Mouse (Mus musculus) liver, embryonic 11.5 days (tissue): Measurements from ENCODE around the gene Tubb2b. TPM values are rescaled to one million over a fixed set of nuclear protein-coding genes. Genes with fewer than 3 reads are reported as not detected.

Experiments used
- ATAC-seq: fragments of 200-750 bp; cut with Nextera tagmentation; replicated peaks from 2 replicates; pipeline ENCODE4 v1.8.0; 2017; ENCODE audit warnings: moderate number of reproducible peaks, mild to moderate bottlenecking, moderate TSS enrichment, moderate library complexity; ENCODE audit not compliant: low FRiP score
- DNase-seq: peaks from one replicate; pipeline ENCODE4 v3.0.0-alpha.2; 2017; ENCODE audit warnings: low spot score
- H3K27ac ChIP-seq: fragments of 300-500 bp; sonication (generic); 2 replicates; pipeline ENCODE4 v1.5.1; 2014; ENCODE audit warnings: mild to moderate bottlenecking, low read depth, low read length, control low read depth
- H3K27me3 ChIP-seq: fragments of 300-500 bp; sonication (generic); replicated peaks from 2 replicates; pipeline ENCODE4 v1.6.1; 2014; ENCODE audit warnings: low read length, mixed read lengths; ENCODE audit not compliant: control insufficient read depth, insufficient read depth
- H3K36me3 ChIP-seq: fragments of 300-500 bp; sonication (generic); 2 replicates; pipeline ENCODE4 v1.6.1; 2014; ENCODE audit warnings: mild to moderate bottlenecking, low read length, moderate library complexity, mixed read lengths; ENCODE audit not compliant: control insufficient read depth, insufficient read depth
- H3K4me1 ChIP-seq: fragments of 300-500 bp; sonication (generic); replicated peaks from 2 replicates; pipeline ENCODE4 v1.6.1; 2014; ENCODE audit warnings: low read length, mixed read lengths; ENCODE audit not compliant: control insufficient read depth, insufficient read depth
- H3K4me2 ChIP-seq: fragments of 300-500 bp; sonication (generic); 2 replicates; pipeline ENCODE4 v1.6.1; 2014; ENCODE audit warnings: mild to moderate bottlenecking, control low read depth, moderate library complexity
- H3K4me3 ChIP-seq: fragments of 300-500 bp; sonication (generic); 2 replicates; pipeline ENCODE4 v1.5.1; 2014; ENCODE audit warnings: low read depth, low read length, control low read depth
- H3K9ac ChIP-seq: fragments of 300-500 bp; sonication (generic); 2 replicates; pipeline ENCODE4 v1.6.1; 2014; ENCODE audit warnings: low read depth, low read length, control low read depth
- H3K9me3 ChIP-seq: fragments of 300-500 bp; sonication (generic); 2 replicates; pipeline ENCODE4 v1.6.1; 2016; ENCODE audit warnings: low read length, inconsistent platforms, mixed read lengths; ENCODE audit not compliant: control insufficient read depth
- WGBS: fragments of 180-500 bp; shearing (Covaris S2); extraction: QIAGEN DNeasy Blood & Tissue Kit; methylation state at CpG from one replicate; pipeline ENCODE4 v1.1.7; 2014; 5-methylcytosine and 5-hydroxymethylcytosine counted together
- polyA plus RNA-seq: library from polyadenylated mRNA; unstranded; fragments of >200 nt; fragmentation: Nextera tagmentation; extraction: Ambion mirVana; gene quantifications from 2 replicates; pipeline ENCODE4 v1.2.1, GENCODE M21; 2014

Gene Tubb2b
- polyA plus RNA-seq, 1 experiment from 2014 or later = 7.7 TPM

DNA sequence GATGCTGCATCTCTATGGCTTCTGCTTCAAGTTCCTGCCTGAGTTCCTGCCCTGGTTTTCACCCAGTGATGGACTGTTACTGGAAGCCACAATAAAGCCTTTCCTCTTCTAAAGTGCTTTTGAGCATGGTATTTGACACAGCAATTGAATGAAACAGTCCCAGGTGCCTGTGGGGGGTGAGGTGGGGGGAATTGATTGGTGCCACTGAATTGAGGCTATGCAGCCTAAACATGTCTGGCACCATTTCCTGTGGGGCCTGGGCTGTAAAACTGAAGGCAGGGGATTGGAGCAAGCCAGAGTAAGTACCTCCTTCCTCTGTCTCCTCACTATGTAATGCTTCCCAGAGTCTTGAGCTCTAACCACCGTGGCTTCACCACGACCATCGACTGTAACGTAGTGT lies 15.6 kb downstream of the Tubb2b start:
- no peak overlapping the region for H3K27ac ChIP-seq
- no peak overlapping the region for H3K9ac ChIP-seq
- no peaks in the 10 kb centered on the region for H3K36me3 ChIP-seq
- no peak overlapping the region for H3K4me3 ChIP-seq
- H3K4me2 ChIP-seq = no peak overlapping the region
- no peaks in the 10 kb centered on the region for H3K9me3 ChIP-seq
- 58% methylated on average over 4 of the region's 4 CpGs for WGBS
- DNase-seq = no peak
- ATAC-seq = no peak
- H3K27me3 ChIP-seq = no peaks in the 10 kb centered on the region
- H3K4me1 ChIP-seq = peaks cover 26% of the 10 kb centered on the region

GRCm38 (mm10) chr13:34113086-34113485 lies 17.2 kb downstream of the Tubb2b start:
- WGBS = 84% methylated on average over 3 of the region's 3 CpGs
- no peak overlapping the region for H3K9ac ChIP-seq
- H3K4me3 ChIP-seq = no peak overlapping the region
- H3K36me3 ChIP-seq = no peaks in the 10 kb centered on the region
- H3K27me3 ChIP-seq = no peaks in the 10 kb centered on the region
- ATAC-seq = no peak
- H3K27ac ChIP-seq = no peak overlapping the region
- peaks cover 18% of the 10 kb centered on the region for H3K4me1 ChIP-seq
- H3K4me2 ChIP-seq = no peak overlapping the region
- H3K9me3 ChIP-seq = no peaks in the 10 kb centered on the region
- DNase-seq = no peak

DNA sequence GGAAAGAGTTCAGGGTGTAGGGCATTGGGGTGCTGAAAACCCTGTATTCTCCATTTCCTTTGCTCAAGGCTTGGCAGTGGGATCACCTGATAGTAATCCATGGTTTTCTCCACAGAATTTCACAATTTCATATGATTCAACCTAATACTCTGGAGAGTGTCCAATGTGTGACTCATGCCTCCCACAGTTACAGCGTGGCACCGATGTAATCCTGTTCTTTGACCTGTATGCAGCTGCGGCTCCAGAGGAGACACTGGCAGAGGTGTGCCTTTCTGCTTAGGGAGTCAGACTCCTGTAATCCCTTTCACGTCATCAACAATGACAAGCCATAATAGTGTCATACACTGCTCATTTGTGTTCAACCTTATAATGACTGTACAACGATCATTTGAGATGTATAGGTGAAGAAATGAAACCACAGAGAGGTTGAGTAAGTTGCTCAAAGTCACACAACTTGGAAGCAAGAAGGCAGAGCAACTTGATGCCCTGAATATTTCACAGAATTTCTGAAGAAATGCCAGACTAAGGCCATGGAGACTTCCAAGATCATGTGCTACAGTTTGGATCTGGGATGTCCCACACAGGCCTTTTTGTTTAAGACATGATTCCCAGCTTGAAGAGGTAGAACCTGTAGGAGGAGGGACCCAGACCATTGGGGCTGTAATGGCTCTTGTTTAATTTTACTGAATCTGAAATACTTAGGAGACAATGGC lies 17.7 kb downstream of the Tubb2b start:
- Histone ChIP-seq H3K4me2 (no peak overlapping the region), H3K4me1 (peaks cover 18% of the 10 kb centered on the region), H3K4me3 (no peak overlapping the region), H3K9ac (no peak overlapping the region), H3K9me3 (no peaks in the 10 kb centered on the region), H3K36me3 (no peaks in the 10 kb centered on the region), H3K27me3 (no peaks in the 10 kb centered on the region), H3K27ac (no peak overlapping the region)
- ATAC-seq = no peak
- DNase-seq = no peak
- 77% methylated on average over 5 of the region's 5 CpGs for WGBS

GRCm38 (mm10) chr13:34111878-34112277 lies 18.4 kb downstream of the Tubb2b start:
- no peaks in the 10 kb centered on the region for H3K27me3 ChIP-seq
- no peaks in the 10 kb centered on the region for H3K36me3 ChIP-seq
- H3K4me2 ChIP-seq = no peak overlapping the region
- no peak for ATAC-seq
- 74% methylated on average over 3 of the region's 3 CpGs for WGBS
- DNase-seq = no peak
- no peak overlapping the region for H3K4me3 ChIP-seq
- H3K27ac ChIP-seq = no peak overlapping the region
- H3K9ac ChIP-seq = no peak overlapping the region
- peaks cover 18% of the 10 kb centered on the region for H3K4me1 ChIP-seq
- H3K9me3 ChIP-seq = no peaks in the 10 kb centered on the region

- WGBS = 69% methylated on average over 5 of the region's 5 CpGs
- Histone ChIP-seq H3K4me1 (peaks cover 10% of the 10 kb centered on the region), H3K36me3 (no peaks in the 10 kb centered on the region), H3K4me3 (no peak overlapping the region), H3K4me2 (no peak overlapping the region), H3K27me3 (no peaks in the 10 kb centered on the region), H3K9me3 (no peaks in the 10 kb centered on the region), H3K27ac (no peak overlapping the region), H3K9ac (no peak overlapping the region)
- DNase-seq (no peak), ATAC-seq (no peak)
These were observed 19.2 kb downstream of the Tubb2b start for GRCm38 (mm10) chr13:34111019-34111418.

- no peak for ATAC-seq
- H3K27ac ChIP-seq = no peak overlapping the region
These were observed 20.6 kb downstream of the Tubb2b start for GRCm38 (mm10) chr13:34109677-34110058.

DNA sequence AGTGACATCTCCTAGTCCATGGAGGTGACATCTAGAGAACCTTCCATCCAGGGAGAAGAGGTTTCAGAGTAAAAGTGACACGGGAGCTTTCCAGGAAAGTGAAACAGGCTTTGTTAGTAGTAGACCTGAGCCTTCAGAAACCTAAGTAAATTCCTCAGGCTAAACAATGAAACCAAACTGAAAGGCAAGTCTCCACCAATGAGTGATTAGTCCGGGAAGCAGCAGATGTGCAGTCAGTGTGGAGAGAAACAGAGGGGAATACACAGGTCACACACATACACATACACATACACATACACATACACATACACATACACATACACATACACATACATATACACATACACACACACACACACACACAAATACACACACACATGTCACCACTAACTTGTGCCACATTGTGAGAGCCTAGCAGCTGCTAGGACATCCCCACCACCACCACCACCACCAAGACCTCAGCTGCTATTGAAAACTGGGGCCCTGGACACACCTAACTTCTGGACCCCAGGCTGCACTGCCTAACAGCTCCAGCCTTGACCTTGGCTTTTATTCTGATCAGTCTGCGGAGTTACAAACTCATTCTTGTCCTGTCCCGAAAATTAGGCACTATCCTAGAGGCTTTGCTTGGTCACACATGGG lies 21.1 kb downstream of the Tubb2b start:
- no peaks in the 10 kb centered on the region for H3K27me3 ChIP-seq
- DNase-seq (no peak), ATAC-seq (no peak)
- WGBS = 73% methylated on average over 4 of the region's 4 CpGs
- H3K4me1 ChIP-seq = no peaks in the 10 kb centered on the region; the same call in 1 of the 2 replicates
- no peak overlapping the region for H3K4me3 ChIP-seq
- no peak overlapping the region for H3K9ac ChIP-seq
- no peaks in the 10 kb centered on the region for H3K9me3 ChIP-seq
- no peak overlapping the region for H3K4me2 ChIP-seq
- H3K36me3 ChIP-seq = no peaks in the 10 kb centered on the region
- no peak overlapping the region for H3K27ac ChIP-seq

More at GRCm38 (mm10) chr13:34109677-34110058, 20.6 kb downstream of the Tubb2b start:
- no peak for DNase-seq
- no peak overlapping the region for H3K9ac ChIP-seq
- H3K9me3 ChIP-seq = no peaks in the 10 kb centered on the region
- H3K4me2 ChIP-seq = no peak overlapping the region
- H3K4me1 ChIP-seq = peaks cover 3% of the 10 kb centered on the region; the same call in 1 of the 2 replicates
- H3K27me3 ChIP-seq = no peaks in the 10 kb centered on the region
- no peak overlapping the region for H3K4me3 ChIP-seq
- 57% methylated on average over 4 of the region's 4 CpGs for WGBS
- no peaks in the 10 kb centered on the region for H3K36me3 ChIP-seq

- DNase-seq (no peak), ATAC-seq (no peak)
- H3K36me3 ChIP-seq = no peaks in the 10 kb centered on the region
- 84% methylated on average over 1 of the region's 1 CpGs for whole genome bisulfite sequencing
- peaks cover 2% of the 10 kb centered on the region; the same call in 1 of the 2 replicates for H3K4me1 ChIP-seq
- no peaks in the 10 kb centered on the region for H3K9me3 ChIP-seq
- H3K4me3 ChIP-seq = no peak overlapping the region
- no peak overlapping the region for H3K4me2 ChIP-seq
- no peaks in the 10 kb centered on the region for H3K27me3 ChIP-seq
- no peak overlapping the region for H3K9ac ChIP-seq
- no peak overlapping the region for H3K27ac ChIP-seq
These were observed 23.3 kb downstream of the Tubb2b start for GRCm38 (mm10) chr13:34106999-34107398.

- ATAC-seq = no peak
- no peak overlapping the region for H3K4me2 ChIP-seq
- H3K27me3 ChIP-seq = no peaks in the 10 kb centered on the region
- no peaks in the 10 kb centered on the region for H3K9me3 ChIP-seq
- DNase-seq = no peak
- 75% methylated on average over 2 of the region's 2 CpGs for WGBS
- no peak overlapping the region for H3K27ac ChIP-seq
- H3K4me3 ChIP-seq = no peak overlapping the region
- no peak overlapping the region for H3K9ac ChIP-seq
- no peaks in the 10 kb centered on the region for H3K36me3 ChIP-seq
- H3K4me1 ChIP-seq = peaks cover 7% of the 10 kb centered on the region
These were observed 24.0 kb downstream of the Tubb2b start for GRCm38 (mm10) chr13:34106256-34106655.
